Mouse (Mus musculus) thymus, adult 2 months (tissue): ENCODE results near the gene Hist1h3f. TPM values are rescaled to one million over a fixed set of nuclear protein-coding genes. Genes with fewer than 3 reads are reported as not detected.
"Not testable (repeated sequence)": the region's sequence is repeated elsewhere in the genome, so short reads cannot be mapped to it uniquely, and the experiment has no call there.

ENCODE experiments used
- DNase-seq: peaks from one replicate; pipeline ENCODE4 v3.0.0; 2021
- H3K27ac ChIP-seq: fragments of 200-500 bp; 2 replicates; pipeline ENCODE4 v1.5.1; 2012; ENCODE audit warnings: low read length, control low read depth; ENCODE audit not compliant: control insufficient read depth, insufficient read depth
- H3K27me3 ChIP-seq: fragments of 200-500 bp; 2 replicates; pipeline ENCODE4 v1.6.1; 2012; ENCODE audit warnings: mild to moderate bottlenecking, low read length, moderate library complexity, mixed read lengths; ENCODE audit not compliant: control insufficient read depth, insufficient read depth
- H3K36me3 ChIP-seq: fragments of 200-500 bp; 2 replicates; pipeline ENCODE4 v1.6.1; 2012; ENCODE audit warnings: mild to moderate bottlenecking, low read length, moderate library complexity; ENCODE audit not compliant: control insufficient read depth, insufficient read depth
- H3K4me1 ChIP-seq: fragments of 200-500 bp; replicated peaks from 2 replicates; pipeline ENCODE4 v1.6.1; 2012; ENCODE audit warnings: low read length; ENCODE audit not compliant: control insufficient read depth, insufficient read depth
- H3K4me3 ChIP-seq: fragments of 200-500 bp; 2 replicates; pipeline ENCODE4 v1.5.1; 2012; ENCODE audit warnings: mild to moderate bottlenecking, low read length, control low read depth, moderate library complexity; ENCODE audit not compliant: control insufficient read depth, insufficient read depth
- CTCF ChIP-seq: fragments of 200-500 bp; IDR thresholded peaks from 2 replicates; pipeline ENCODE4 v1.5.1; 2012; ENCODE audit warnings: mild to moderate bottlenecking, control low read depth, low read length, moderate library complexity, borderline replicate concordance; ENCODE audit not compliant: control insufficient read depth, poor library complexity, insufficient read depth; ENCODE audit errors: extremely low read depth
- POLR2A ChIP-seq: fragments of 200-500 bp; IDR thresholded peaks from 2 replicates; pipeline ENCODE4 v1.6.1; 2012; ENCODE audit warnings: mild to moderate bottlenecking, low read length, control low read depth, moderate library complexity; ENCODE audit not compliant: control insufficient read depth, poor library complexity, insufficient read depth; ENCODE audit errors: extremely low read depth
- WGBS: fragments of 180-500 bp; shearing (Covaris S2); methylation state at CpG from one replicate; pipeline ENCODE4 v1.1.7; 2018; 5-methylcytosine and 5-hydroxymethylcytosine counted together
- polyA plus RNA-seq: library from polyadenylated mRNA; depleted of rRNA; stranded (reverse); fragments of >200 nt; gene quantifications from 2 replicates; pipeline ENCODE4 v1.2.3, GENCODE M21; 2012

Gene Hist1h3f
- polyA plus RNA-seq, 1 experiment = 72.3 TPM

- no peak for DNase-seq
- Histone ChIP-seq H3K4me3 (no peak within 1 kb of the TSS), H3K4me1 (no peaks in the 10 kb centered on the region), H3K36me3 (no peaks in the 10 kb centered on the region), H3K27me3 (no peaks in the 10 kb centered on the region), H3K27ac (peak within 1 kb of the TSS; percentile 58; the same call in 1 of the 2 replicates)
- TF ChIP-seq POLR2A = no peak
- no peak for TF ChIP-seq CTCF
Observed at GRCm38 (mm10) chr13:23552962-23553361, 9.1 kb downstream of the Hist1h3f start, which contains the start of gene Hist1h1d. Gene Hist1h1d (plus strand): TSS chr13:23553262.

GRCm38 (mm10) chr13:23554393-23554792 lies 10.5 kb downstream of the Hist1h3f start:
- Histone ChIP-seq H3K4me1 (no peaks in the 10 kb centered on the region), H3K27me3 (no peaks in the 10 kb centered on the region), H3K36me3 (no peaks in the 10 kb centered on the region), H3K27ac (no peak overlapping the region; the same call in 1 of the 2 replicates), H3K4me3 (no peak overlapping the region)
- WGBS = 23% methylated on average over 9 of the region's 9 CpGs
- DNase-seq = no peak
- TF ChIP-seq POLR2A (no peak), CTCF (no peak)

- TF ChIP-seq POLR2A (peak; percentile 98), CTCF (no peak)
- Histone ChIP-seq H3K4me3 (peak overlapping the region; percentile 86), H3K36me3 (no peaks in the 10 kb centered on the region), H3K27ac (peak overlapping the region; percentile 99), H3K27me3 (no peaks in the 10 kb centered on the region), H3K4me1 (no peaks in the 10 kb centered on the region)
- under 1% methylated on average over 54 of the region's 54 CpGs for WGBS
- DNase-seq = peak; percentile 88
Observed at GRCm38 (mm10) chr13:23554925-23555838, 11.3 kb downstream of the Hist1h3f start.

GRCm38 (mm10) chr13:23555839-23556416 lies 12.1 kb downstream of the Hist1h3f start:
- Histone ChIP-seq H3K36me3 (no peaks in the 10 kb centered on the region), H3K4me1 (no peaks in the 10 kb centered on the region), H3K27me3 (no peaks in the 10 kb centered on the region), H3K4me3 (peak overlapping the region; percentile 86), H3K27ac (peak overlapping the region; percentile 99)
- TF ChIP-seq POLR2A (no peak), CTCF (no peak)
- WGBS = 0% methylated on average over 18 of the region's 18 CpGs
- peak; percentile 71 for DNase-seq

- no peak for DNase-seq
- no peak overlapping the region for H3K4me3 ChIP-seq
- WGBS = 81% methylated on average over 3 of the region's 3 CpGs
- no peaks in the 10 kb centered on the region for H3K36me3 ChIP-seq
- H3K27ac ChIP-seq = no peak overlapping the region
- H3K27me3 ChIP-seq = no peaks in the 10 kb centered on the region
- H3K4me1 ChIP-seq = no peaks in the 10 kb centered on the region
- TF ChIP-seq POLR2A = no peak
- no peak for TF ChIP-seq CTCF
Observed at GRCm38 (mm10) chr13:23556906-23557305, 13.1 kb downstream of the Hist1h3f start.

GRCm38 (mm10) chr13:23560699-23561098 lies 16.8 kb downstream of the Hist1h3f start:
- WGBS = 65% methylated on average over 2 of the region's 2 CpGs
- not testable (repeated sequence) for H3K36me3 ChIP-seq, H3K27me3 ChIP-seq, H3K27ac ChIP-seq, H3K4me3 ChIP-seq, DNase-seq, H3K4me1 ChIP-seq

- 0% methylated on average over 2 of the region's 5 CpGs for WGBS
Observed at GRCm38 (mm10) chr13:23561531-23561882, 17.7 kb downstream of the Hist1h3f start.

More at GRCm38 (mm10) chr13:23561531-23561882, 17.7 kb downstream of the Hist1h3f start:
- Histone ChIP-seq H3K4me3 (0 out of 2 replicates have a peak overlapping the region, but pooled peaks have one; percentile 52), H3K27ac (peak overlapping the region; percentile 50; the same call in 1 of the 2 replicates)
- DNase-seq, H3K36me3 ChIP-seq, H3K4me1 ChIP-seq, H3K27me3 ChIP-seq: not testable (repeated sequence)
